Mouse (Mus musculus) gastrocnemius, adult 18-20 months (tissue): ENCODE measurements around the gene Ppm1d. TPM values are rescaled to one million over a fixed set of nuclear protein-coding genes. Genes with fewer than 3 reads are reported as not detected.

Experiments
- DNase-seq: peaks from one replicate; pipeline ENCODE4 v3.0.0; 2021; ENCODE audit warnings: low spot score
- total RNA-seq, 2 experiments: library from RNA; stranded (reverse); gene quantifications; 2 replicates each; pipeline ENCODE4 v1.2.3; 2021

Ppm1d gene
- total RNA-seq, 2 experiments from 2014 or later: 4.6 to 5.1 TPM

DNA sequence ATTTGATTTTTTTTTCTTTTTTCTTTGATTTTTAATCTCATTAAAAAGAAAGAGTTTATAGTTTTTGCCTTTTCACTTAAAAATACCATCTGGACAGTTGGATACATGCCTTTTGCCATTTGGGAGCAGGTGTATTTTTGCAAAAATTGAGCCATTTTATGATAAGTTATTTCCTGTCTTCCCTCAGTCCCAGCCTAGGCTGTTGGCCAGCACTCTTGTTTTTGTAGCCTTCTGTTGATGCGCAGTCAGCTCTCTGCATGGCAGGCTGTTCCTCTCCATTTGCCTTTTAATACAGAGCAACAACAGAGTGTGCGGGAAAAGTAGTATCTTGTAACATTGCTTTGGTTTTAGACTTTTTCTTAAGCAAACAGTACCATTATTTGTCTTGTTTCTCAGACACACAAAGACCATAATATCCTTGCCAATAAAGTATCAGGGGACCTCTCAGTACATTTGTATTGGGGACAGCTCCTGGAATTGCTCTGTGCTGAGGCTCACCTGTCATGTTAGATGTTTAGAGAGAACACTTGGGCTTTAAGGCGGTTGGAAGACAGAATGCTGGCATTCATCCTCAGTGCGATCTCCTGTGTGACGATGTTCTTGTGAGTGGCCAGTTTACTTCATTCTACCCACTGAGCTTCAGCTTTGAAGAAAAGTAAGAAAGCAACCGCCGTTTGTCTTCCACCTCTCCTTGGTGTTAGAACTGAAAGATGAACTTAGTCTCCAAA lies 18.3 kb downstream of the Ppm1d start:
- DNase-seq: no peak

DNA sequence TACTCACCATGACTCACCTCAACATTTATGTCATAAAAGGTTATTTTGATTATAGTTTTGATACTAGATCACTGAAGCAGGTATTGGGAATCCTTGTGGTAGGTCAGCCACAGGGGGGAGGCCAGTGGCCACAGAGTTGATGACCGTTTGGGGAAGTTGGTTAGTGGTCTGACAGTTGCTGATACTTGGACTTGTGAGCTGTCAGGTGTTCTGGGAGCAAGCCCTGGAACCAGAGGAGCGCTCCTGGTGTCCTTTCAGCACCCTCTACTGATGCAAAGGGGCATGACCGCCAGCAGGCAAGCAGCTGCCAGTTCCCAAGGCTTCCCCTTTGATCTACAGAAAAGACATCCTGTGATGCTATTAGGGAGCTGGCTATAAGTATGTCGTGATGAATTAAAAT lies 23.7 kb downstream of the Ppm1d start:
- DNase-seq: peak; percentile 29

DNA sequence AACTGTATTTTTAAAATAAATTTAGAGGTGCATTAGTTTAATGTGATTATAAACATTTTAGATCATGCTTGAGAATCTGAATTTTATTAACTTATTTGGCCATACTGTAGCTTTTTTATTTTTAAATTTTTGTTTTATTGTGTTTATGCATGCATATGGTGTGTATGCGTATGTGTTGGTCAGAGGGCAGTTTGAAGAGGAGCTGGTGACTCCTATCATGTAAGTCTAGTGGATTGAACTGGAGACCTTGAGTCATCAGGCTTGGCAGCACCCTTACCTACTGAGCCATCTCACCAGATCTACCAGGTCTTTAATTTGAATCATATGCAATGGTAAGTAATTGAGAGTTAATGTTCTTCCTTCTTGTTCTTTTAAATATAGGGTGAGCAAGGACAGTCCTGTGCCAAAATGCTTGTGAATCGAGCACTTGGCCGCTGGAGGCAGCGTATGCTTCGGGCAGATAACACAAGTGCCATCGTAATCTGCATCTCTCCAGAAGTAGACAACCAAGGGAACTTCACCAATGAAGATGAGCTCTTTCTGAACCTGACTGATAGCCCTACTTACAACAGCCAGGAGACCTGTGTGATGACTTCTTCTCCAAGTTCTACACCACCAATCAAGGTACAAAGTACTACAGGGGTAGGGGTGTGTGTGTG lies 28.3 kb downstream of the Ppm1d start:
- DNase-seq: no peak

GRCm38 (mm10) chr11:85340070-85340616 lies 29.1 kb downstream of the Ppm1d start:
- no peak for DNase-seq

DNA sequence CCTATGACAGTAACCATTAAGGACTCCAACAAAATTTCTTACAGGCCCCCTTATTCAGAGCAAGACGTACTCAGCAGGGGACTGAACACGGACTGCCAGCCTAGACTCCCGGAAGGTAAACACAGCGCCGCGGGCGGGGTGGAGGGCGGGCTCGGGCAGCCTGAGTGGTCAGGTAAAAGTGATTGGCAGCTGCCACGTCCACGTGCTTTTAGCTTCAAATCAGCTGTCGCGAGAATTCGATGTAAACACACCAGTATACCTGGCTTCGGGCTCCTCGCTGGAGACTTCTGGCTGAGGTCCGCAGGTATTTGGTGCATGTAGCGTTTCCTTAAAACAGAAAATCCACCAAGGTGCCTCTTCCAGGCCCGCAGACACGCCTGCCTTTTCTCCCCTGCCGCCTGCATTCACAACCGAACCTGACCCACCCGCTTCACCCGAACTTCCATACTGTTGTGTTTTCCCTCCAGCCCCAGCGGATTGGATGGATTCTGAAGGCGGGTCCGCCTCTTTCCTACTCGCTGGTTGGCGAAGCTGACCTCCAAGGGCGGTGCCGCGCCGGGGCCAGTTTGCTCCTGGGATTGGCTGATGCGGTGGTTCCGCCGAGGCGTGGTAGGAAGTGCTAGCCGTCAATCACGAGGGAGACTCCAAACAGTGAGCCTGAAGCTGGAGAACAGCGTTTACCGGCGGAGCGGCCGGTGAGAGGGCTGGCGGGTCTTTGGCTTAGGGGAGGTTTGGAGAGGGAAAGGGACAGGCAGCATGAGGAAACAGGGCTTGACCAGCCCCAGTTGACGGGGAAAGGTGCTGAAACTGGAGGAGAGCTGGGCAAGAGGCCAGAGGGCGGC lies 41.7 kb downstream of the Ppm1d start, which contains the start of gene Bcas3:
Bcas3 (plus strand) TSS at position 629 of the 842 bp plus-strand sequence.
- DNase-seq: peak; percentile 99

DNA sequence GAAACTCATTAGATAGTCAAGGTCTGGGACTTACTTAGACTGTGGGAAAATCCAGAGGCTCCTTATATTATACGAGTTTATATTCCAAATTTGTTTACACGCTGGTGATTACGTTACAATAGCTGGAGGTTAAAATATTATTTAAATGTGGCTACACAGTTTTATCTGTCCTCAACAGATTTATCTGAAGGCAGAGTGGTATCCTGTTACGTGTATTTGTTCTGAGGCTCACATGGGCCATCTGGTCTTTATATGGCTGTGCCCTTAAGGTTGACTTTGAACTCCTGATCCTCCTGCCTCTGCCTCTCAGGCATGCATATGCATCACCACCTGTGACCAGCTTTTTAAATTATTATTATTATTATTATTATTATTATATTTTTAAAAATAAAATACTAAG lies 42.8 kb downstream of the Ppm1d start:
- no peak for DNase-seq

- no peak for DNase-seq
Measured at GRCm38 (mm10) chr11:85359641-85360040, 48.6 kb downstream of the Ppm1d start.

- no peak for DNase-seq
Measured at GRCm38 (mm10) chr11:85361621-85362020, 50.6 kb downstream of the Ppm1d start.

GRCm38 (mm10) chr11:85366168-85366567 lies 55.1 kb downstream of the Ppm1d start:
- DNase-seq: no peak

- no peak for DNase-seq
Measured at GRCm38 (mm10) chr11:85367823-85368222, 56.8 kb downstream of the Ppm1d start.

DNA sequence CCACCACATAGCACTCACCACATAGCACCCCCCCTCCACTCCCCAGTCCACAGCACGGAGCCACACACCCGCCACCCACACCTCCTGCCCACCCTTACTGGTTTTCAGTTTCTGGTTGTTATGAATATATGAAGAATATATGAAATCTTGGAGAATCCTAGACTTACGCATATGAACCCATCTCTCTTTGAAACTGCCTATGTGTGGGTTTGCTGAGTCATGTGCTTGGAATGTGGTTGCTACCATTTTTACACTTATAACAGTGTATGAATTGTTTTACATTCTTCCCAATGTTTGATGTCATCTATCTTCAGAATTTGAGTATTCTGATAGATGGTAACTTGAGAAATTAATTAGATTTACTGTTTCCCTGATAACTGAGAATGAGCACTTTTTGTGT lies 68.0 kb downstream of the Ppm1d start:
- no peak for DNase-seq

DNA sequence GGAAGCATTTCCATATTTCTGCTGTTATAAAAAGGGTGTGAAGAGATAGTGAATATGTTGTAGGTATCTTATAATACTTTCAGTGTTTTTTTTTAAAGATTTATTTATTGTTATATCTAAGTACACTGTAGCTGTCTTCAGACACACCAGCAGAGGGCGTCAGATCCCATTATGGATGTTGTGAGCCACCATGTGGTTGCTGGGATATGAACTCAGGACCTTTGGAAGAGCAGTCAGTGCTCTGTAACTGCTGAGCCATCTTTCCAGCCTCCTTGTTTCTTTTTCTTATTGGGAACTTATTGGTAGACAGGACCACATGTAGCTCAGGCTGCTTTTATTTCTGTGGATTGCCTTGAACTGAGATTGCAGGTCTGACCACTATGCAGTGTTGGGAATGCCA lies 69.0 kb downstream of the Ppm1d start:
- no peak for DNase-seq

DNA sequence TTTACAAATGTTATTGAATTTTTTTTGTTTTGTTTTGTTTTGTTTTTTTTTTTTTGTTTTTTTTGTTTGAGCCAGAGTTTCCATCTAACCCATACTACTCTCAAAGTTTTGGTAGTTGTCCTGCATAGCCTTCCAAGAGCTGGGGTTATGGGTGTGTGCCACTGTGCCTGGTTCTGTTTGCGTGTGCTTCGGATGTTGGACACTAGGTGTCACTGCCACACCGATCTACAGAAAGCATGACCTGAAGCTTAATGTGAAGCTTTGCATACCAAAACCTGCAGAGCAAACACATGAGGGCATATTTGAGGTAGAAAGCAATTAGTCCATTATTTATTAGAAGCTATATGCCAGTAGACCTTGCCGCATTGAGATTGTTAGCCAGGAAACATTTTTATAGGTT lies 71.0 kb downstream of the Ppm1d start:
- peak; percentile 73 for DNase-seq

DNA sequence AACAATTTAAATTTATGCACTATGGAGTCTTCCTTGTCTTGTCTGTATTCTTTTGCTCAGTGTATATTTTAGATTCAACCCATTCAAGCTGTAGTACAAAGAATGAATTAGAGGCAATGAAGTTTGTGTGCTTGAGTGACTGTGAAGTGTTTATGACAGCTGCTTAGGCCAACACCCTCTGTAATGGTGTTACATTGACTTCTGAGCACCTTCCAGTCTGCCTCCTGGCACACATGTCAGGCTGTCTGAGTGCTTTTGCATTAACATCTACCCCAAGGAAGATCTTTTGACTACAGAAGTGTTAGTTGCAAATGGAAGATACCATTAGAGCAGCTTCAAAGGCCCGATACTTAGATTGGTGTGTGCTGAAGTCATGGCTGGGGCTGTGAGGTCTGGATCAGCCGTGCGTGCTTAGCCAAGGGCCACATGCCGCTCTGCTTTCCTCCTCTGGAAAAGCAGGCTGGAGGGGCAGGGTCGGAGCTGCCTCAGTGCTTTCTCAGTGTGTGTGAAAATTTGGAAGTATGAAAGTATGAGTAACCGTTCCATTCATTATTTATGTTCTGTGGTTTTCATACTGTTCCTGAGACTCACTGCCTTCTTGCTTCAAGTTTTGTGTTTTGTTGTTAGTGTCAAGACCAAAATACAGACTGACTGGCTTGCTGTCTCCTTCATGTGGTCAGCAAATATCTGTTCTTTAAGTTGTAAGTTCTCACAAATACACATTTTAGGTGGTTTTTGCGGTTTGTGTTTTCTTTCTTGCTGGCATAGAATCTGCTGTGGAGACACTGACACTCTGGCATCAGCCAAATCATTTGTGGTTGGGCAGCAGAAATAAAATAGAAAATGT lies 73.2 kb downstream of the Ppm1d start:
- DNase-seq: no peak

- no peak for DNase-seq
Measured at GRCm38 (mm10) chr11:85392179-85392863, 81.3 kb downstream of the Ppm1d start.

DNA sequence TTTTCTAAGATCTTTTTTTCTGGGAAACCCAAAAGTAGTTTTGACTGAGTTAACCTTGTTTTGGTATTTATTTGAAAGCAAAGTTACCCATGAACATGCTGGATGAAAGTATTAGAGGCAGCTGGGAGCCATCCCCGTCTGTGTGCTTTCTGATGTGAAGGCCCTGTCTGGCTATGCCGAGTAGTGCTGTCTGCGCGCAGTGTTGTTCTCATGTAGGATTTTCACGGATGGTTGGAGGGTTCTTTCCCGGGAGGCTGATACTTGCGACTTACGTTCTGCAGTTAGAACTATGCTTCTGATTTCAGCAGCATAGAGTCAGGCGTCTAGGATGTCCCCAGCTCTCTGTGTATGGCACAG lies 81.8 kb downstream of the Ppm1d start:
- DNase-seq: no peak

- DNase-seq: no peak
Measured at GRCm38 (mm10) chr11:85393990-85394389, 82.9 kb downstream of the Ppm1d start.

- DNase-seq: no peak
Measured at GRCm38 (mm10) chr11:85395361-85395760, 84.3 kb downstream of the Ppm1d start.
